In the genomic region with DNA sequence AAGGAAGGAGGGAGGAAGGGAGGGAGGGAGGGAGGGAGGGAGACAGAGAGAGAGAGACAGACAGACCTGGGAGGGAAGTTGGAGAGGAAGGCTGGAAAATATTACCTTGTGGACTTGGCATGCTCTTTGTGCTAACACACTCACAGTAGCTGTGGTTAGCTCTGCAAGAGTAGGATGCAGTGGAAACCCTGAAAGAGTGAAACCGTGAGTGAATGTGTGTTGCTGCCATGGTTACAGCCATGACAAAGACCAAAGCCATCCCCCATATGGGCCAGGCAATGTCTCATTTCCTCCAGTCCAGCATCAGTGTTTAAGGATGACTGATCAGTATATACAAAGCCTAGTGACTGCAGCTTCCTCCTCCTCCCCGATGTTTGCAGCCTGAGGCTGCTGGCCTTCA, we compare ENCODE assay signal across 9 mouse cellular contexts. TPM values are rescaled to one million over a fixed set of nuclear protein-coding genes. Genes with fewer than 3 reads are reported as not detected.
DNase-seq lines count a peak whose midpoint lies in the region; ATAC-seq and TF ChIP-seq lines count a peak whose summit lies in the region.
"Had no signal": no experiment of that assay in that cellular context is flagged by ENCODE, and none has a peak within 500 bp of the region (broad histone marks: within the 10 kb centered on the region; RNA-seq: fewer than 3 reads in every experiment).

No protein-coding gene starts in this region.

- H3K27ac ChIP-seq in heart, postnatal 0 days (ENCODE audit: low read depth) = no peak overlapping the region
- H3K27ac ChIP-seq in forebrain, embryonic 12.5 days = no peak overlapping the region

- DNase-seq in heart, postnatal 0 days (ENCODE audit: low spot score) = peak; percentile 11
- DNase-seq in heart, postnatal 10 days = no peak
- peak; percentile 65 for DNase-seq in CD4-positive, CD25-positive, alpha-beta regulatory T cell, adult 2 months (ENCODE audit: low read depth, low spot score)
- peak; percentile 15 to 48 for DNase-seq in lung, postnatal 4 days
- DNase-seq in frontal cortex, postnatal 14 days (ENCODE audit: low spot score in 2 of 2) = no peak
- no peak for DNase-seq in urinary bladder, postnatal 36 days (ENCODE audit: low spot score in 2 of 2)
- DNase-seq in frontal cortex, postnatal 36 days (ENCODE audit: low spot score in 2 of 2) = no peak

- H3K4me2 ChIP-seq in heart, postnatal 0 days (ENCODE audit: low read depth, low read length) = no peak overlapping the region
- no peak overlapping the region for H3K4me2 ChIP-seq in forebrain, embryonic 12.5 days

- no peaks in the 10 kb centered on the region for H3K27me3 ChIP-seq in heart, postnatal 0 days (ENCODE audit: control insufficient read depth, insufficient read depth, low read length)
- H3K27me3 ChIP-seq in forebrain, embryonic 12.5 days = peaks cover 6% of the 10 kb centered on the region; the same call in 1 of the 2 replicates

- H3K36me3 ChIP-seq in heart, postnatal 0 days (replicated peaks; ENCODE audit: control insufficient read depth, insufficient read depth, low read length) = no peaks in the 10 kb centered on the region
- H3K36me3 ChIP-seq in forebrain, embryonic 12.5 days (replicated peaks) = no peaks in the 10 kb centered on the region

- H3K4me1 ChIP-seq in heart, postnatal 0 days (ENCODE audit: control insufficient read depth, insufficient read depth) = no peaks in the 10 kb centered on the region
- no peaks in the 10 kb centered on the region for H3K4me1 ChIP-seq in forebrain, embryonic 12.5 days

- TF ChIP-seq CTCF in heart, postnatal 0 days (IDR thresholded peaks at IDR 0.05; ENCODE audit: low read depth) = no peak

- 14% methylated on average over 2 of the region's 2 CpGs for WGBS in heart, postnatal 0 days
- 17% methylated on average over 2 of the region's 2 CpGs for WGBS in forebrain, embryonic 12.5 days

- no peak overlapping the region for H3K9ac ChIP-seq in heart, postnatal 0 days (replicated peaks; ENCODE audit: low read depth, low read length)
- peak overlapping the region; percentile 25; the same call in 1 of the 2 replicates for H3K9ac ChIP-seq in forebrain, embryonic 12.5 days

- peak; percentile 75 for ATAC-seq in heart, postnatal 0 days (ENCODE audit: insufficient read depth, low read depth)
- ATAC-seq in forebrain, embryonic 12.5 days (ENCODE audit: low FRiP score) = no peak

- no peaks in the 10 kb centered on the region for H3K9me3 ChIP-seq in heart, postnatal 0 days (replicated peaks; ENCODE audit: control insufficient read depth, low read length)
- no peaks in the 10 kb centered on the region for H3K9me3 ChIP-seq in forebrain, embryonic 12.5 days

- intact Hi-C loops in heart, postnatal 10 days (cut with DNase I) = loop anchor here (1.0 to 5.0 kb wide), 4 partner anchors 35 to 219 kb away; no protein-coding TSS in a partner anchor

- H3K4me3 ChIP-seq in heart, postnatal 0 days (ENCODE audit: low read depth, low read length) = no peak overlapping the region
- no peak overlapping the region for H3K4me3 ChIP-seq in forebrain, embryonic 12.5 days (replicated peaks)

- no peak for TF ChIP-seq EP300 in heart, postnatal 0 days (IDR thresholded peaks at IDR 0.05; ENCODE audit: low read depth)

RNA-seq across cellular contexts. Expression of gene Spink2, which starts 6.5 kb away (rescaled TPM):
- 22.6 TPM in 1 of 2 replicates, not detected in the other for total RNA-seq in heart, postnatal 0 days (2014; rRNA removed; ENCODE audit: low replicate concordance)
- polyA plus RNA-seq in heart, postnatal 0 days (2015; fragmentation: Nextera tagmentation; extraction: Ambion mirVana) = 1.5 and 2.1 TPM in 2 replicates
- under 1 TPM in 1 of 2 experiments, not detected in 1; 0.45 TPM for total RNA-seq in heart, postnatal 10 days (2021)
- polyA plus RNA-seq in forebrain, embryonic 12.5 days (2016; fragmentation: Nextera tagmentation; extraction: Ambion mirVana) = 0.73 and 0.75 TPM in 2 replicates
- total RNA-seq: left cerebral cortex, postnatal 25 days had no signal

RNA-seq across cellular contexts. Expression of gene Rest, which starts 47.6 kb away (rescaled TPM):
- 20.3 and 23.7 TPM in 2 replicates for total RNA-seq in heart, postnatal 0 days (2014; rRNA removed; ENCODE audit: low replicate concordance)
- polyA plus RNA-seq in heart, postnatal 0 days (2015; fragmentation: Nextera tagmentation; extraction: Ambion mirVana) = 14.7 and 14.9 TPM in 2 replicates
- 10 to 100 TPM; 22.6 to 27.8 TPM for total RNA-seq in heart, postnatal 10 days (2021)
- 19.7 and 22.2 TPM in 2 replicates for polyA plus RNA-seq in forebrain, embryonic 12.5 days (2016; fragmentation: Nextera tagmentation; extraction: Ambion mirVana)

Comparison
In these comparisons a context has a peak if more than half of its experiments do, and no peak if none do; other contexts are left out.
1. DNase-seq: peak in heart, postnatal 0 days (single experiment), CD4-positive, CD25-positive, alpha-beta regulatory T cell, adult 2 months (single experiment) and lung, postnatal 4 days (2 of 2); none in heart, postnatal 10 days (0 of 2), frontal cortex, postnatal 14 days (0 of 2), urinary bladder, postnatal 36 days (0 of 2) and frontal cortex, postnatal 36 days (0 of 2).